Mouse (Mus musculus) lung, postnatal 4 days (tissue): ENCODE results near the gene Trim43c.
"Not testable (repeated sequence)": the region's sequence is repeated elsewhere in the genome, so short reads cannot be mapped to it uniquely, and the experiment has no call there.

Experiments
- DNase-seq, 2 experiments: peaks; one replicate each; pipeline ENCODE4 v3.0.0; 2021

Trim43c gene

GRCm38 (mm10) chr9:88838864-88839263, at the start of gene Trim43c:
Gene Trim43c, plus strand, starts transcription at chr9:88839164.
- DNase-seq = not testable (repeated sequence)

GRCm38 (mm10) chr9:88853072-88853471, 14.1 kb downstream of the Trim43c start:
- not testable (repeated sequence) for DNase-seq

- DNase-seq = peak; percentile 89 to 96
These were observed 19.9 kb downstream of the Trim43c start for GRCm38 (mm10) chr9:88858566-88859492.
